Mouse (Mus musculus) ES-E14 (cell line): ENCODE results near the gene Lgmn.

Experiments used
- CHD2 ChIP-seq: IDR thresholded peaks from 2 replicates; pipeline ENCODE4 v1.6.1; 2014; ENCODE audit warnings: mild to moderate bottlenecking, low read depth, low read length, inconsistent platforms
- MAFK ChIP-seq: IDR thresholded peaks from 2 replicates; pipeline ENCODE4 v1.6.1; 2014; ENCODE audit warnings: mild to moderate bottlenecking, low read depth, low read length, inconsistent platforms; ENCODE audit not compliant: insufficient read depth
- ZC3H11A ChIP-seq: IDR thresholded peaks from 2 replicates; pipeline ENCODE4 v1.6.1; 2012; ENCODE audit warnings: low read depth, mild to moderate bottlenecking, inconsistent platforms, low read length, borderline replicate concordance
- ZNF384 ChIP-seq: IDR thresholded peaks from 2 replicates; pipeline ENCODE4 v1.6.1; 2012; ENCODE audit warnings: low read depth, low read length, inconsistent platforms

DNA sequence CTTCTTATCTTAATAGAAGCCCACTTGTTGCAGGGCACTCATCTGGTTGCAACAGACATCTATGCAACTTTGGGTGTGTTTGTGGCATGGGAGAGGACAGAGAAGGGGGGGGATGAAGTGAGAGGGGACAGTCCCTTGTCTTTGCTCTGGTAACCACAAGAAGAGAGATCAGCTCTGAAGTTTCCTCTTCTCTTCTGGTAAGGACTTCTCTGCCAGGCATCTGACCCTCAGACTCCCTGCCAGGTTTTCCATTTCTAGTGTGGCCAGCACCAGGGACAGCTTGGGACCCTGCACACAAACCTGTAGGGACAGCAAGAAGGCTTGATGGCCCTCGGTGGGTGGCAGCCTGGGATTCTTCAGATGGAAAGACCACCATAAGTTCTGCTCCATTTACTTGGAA, 88.6 kb downstream of the Lgmn start:
- no peak for TF ChIP-seq MAFK
- no peak for TF ChIP-seq CHD2
- no peak for TF ChIP-seq ZNF384
- no peak for TF ChIP-seq ZC3H11A
